Mouse (Mus musculus) spleen, adult 2 months (tissue): Measurements from ENCODE around the gene Clpsl2. TPM values are rescaled to one million over a fixed set of nuclear protein-coding genes. Genes with fewer than 3 reads are reported as not detected.

Experiments used
- DNase-seq, 2 experiments: peaks; one replicate each; pipeline versions ENCODE4 v3.0.0 to v3.0.0-alpha.2; 2012 to 2021; ENCODE audit warnings: low spot score in 2 of 2, low read depth in 1 of 2
- H3K27ac ChIP-seq: fragments of 200-500 bp; 2 replicates; pipeline ENCODE4 v1.5.1; 2012; ENCODE audit warnings: low read length, inconsistent platforms; ENCODE audit not compliant: insufficient read depth
- H3K27me3 ChIP-seq: fragments of 200-500 bp; 2 replicates; pipeline ENCODE4 v1.6.1; 2012; ENCODE audit warnings: mild to moderate bottlenecking, moderate library complexity, low read length, inconsistent platforms; ENCODE audit not compliant: control insufficient read depth, insufficient read depth
- H3K36me3 ChIP-seq: fragments of 200-500 bp; 2 replicates; pipeline ENCODE4 v1.6.1; 2012; ENCODE audit warnings: mild to moderate bottlenecking, low read length, inconsistent platforms; ENCODE audit not compliant: control insufficient read depth, insufficient read depth
- H3K4me1 ChIP-seq: fragments of 200-500 bp; 2 replicates; pipeline ENCODE4 v1.6.1; 2011; ENCODE audit warnings: inconsistent platforms; ENCODE audit not compliant: control insufficient read depth, insufficient read depth, insufficient read length
- H3K4me3 ChIP-seq: fragments of 200-500 bp; 2 replicates; pipeline ENCODE4 v1.5.1; 2011; ENCODE audit warnings: mild to moderate bottlenecking, inconsistent platforms; ENCODE audit not compliant: insufficient read depth, insufficient read length; ENCODE audit errors: extremely low read depth
- CTCF ChIP-seq: fragments of 200-500 bp; IDR thresholded peaks from 2 replicates; pipeline ENCODE4 v1.5.1; 2011; ENCODE audit warnings: mild to moderate bottlenecking, inconsistent platforms; ENCODE audit not compliant: insufficient read depth, insufficient read length, insufficient replicate concordance; ENCODE audit errors: extremely low read depth
- POLR2A ChIP-seq: fragments of 200-500 bp; IDR thresholded peaks from 2 replicates; pipeline ENCODE4 v1.6.1; 2011; ENCODE audit warnings: low read depth, low read length, inconsistent platforms
- whole genome bisulfite sequencing: fragments of 180-500 bp; shearing (Covaris S2); methylation state at CpG from one replicate; pipeline ENCODE4 v1.1.7; 2018; 5-methylcytosine and 5-hydroxymethylcytosine counted together
- polyA plus RNA-seq: library from polyadenylated mRNA; depleted of rRNA; stranded (reverse); fragments of >200 nt; gene quantifications from 2 replicates; pipeline ENCODE4 v1.2.3, GENCODE M21; 2012

The Clpsl2 gene
- polyA plus RNA-seq, 1 experiment = not detected

GRCm38 (mm10) chr17:28557772-28558171 is 8.6 kb downstream of the Clpsl2 start:
- no peaks in the 10 kb centered on the region for H3K27me3 ChIP-seq
- H3K4me1 ChIP-seq = no peaks in the 10 kb centered on the region
- DNase-seq = no peak
- no peak overlapping the region for H3K4me3 ChIP-seq
- no peak overlapping the region for H3K27ac ChIP-seq
- TF ChIP-seq POLR2A (no peak), CTCF (no peak)
- 80% methylated on average over 6 of the region's 6 CpGs for WGBS
- H3K36me3 ChIP-seq = no peaks in the 10 kb centered on the region

GRCm38 (mm10) chr17:28560598-28560997 is 11.4 kb downstream of the Clpsl2 start, which contains the start of gene Clps:
TSS of gene Clps (minus strand) at chr17:28560766.
- no peak for DNase-seq
- no peak within 1 kb of the TSS for H3K4me3 ChIP-seq
- no peaks in the 10 kb centered on the region for H3K27me3 ChIP-seq
- H3K4me1 ChIP-seq = no peaks in the 10 kb centered on the region
- 94% methylated on average over 4 of the region's 4 CpGs for WGBS
- TF ChIP-seq CTCF = no peak
- no peak for TF ChIP-seq POLR2A
- no peaks in the 10 kb centered on the region for H3K36me3 ChIP-seq
- H3K27ac ChIP-seq = no peak within 1 kb of the TSS

GRCm38 (mm10) chr17:28561613-28562012 is 12.4 kb downstream of the Clpsl2 start:
- Histone ChIP-seq H3K4me1 (no peaks in the 10 kb centered on the region), H3K36me3 (no peaks in the 10 kb centered on the region), H3K27ac (no peak overlapping the region), H3K27me3 (no peaks in the 10 kb centered on the region), H3K4me3 (no peak overlapping the region)
- WGBS = 74% methylated on average over 7 of the region's 7 CpGs
- TF ChIP-seq CTCF = no peak
- TF ChIP-seq POLR2A = no peak
- no peak for DNase-seq

- H3K27ac ChIP-seq = no peak overlapping the region
- no peak for DNase-seq
- no peaks in the 10 kb centered on the region for H3K4me1 ChIP-seq
- no peak overlapping the region for H3K4me3 ChIP-seq
- no peaks in the 10 kb centered on the region for H3K27me3 ChIP-seq
- no peak for TF ChIP-seq POLR2A
- no peak for TF ChIP-seq CTCF
- no peaks in the 10 kb centered on the region for H3K36me3 ChIP-seq
Observed at GRCm38 (mm10) chr17:28565181-28565580, 16.0 kb downstream of the Clpsl2 start.

GRCm38 (mm10) chr17:28567541-28567940 is 18.3 kb downstream of the Clpsl2 start:
- WGBS = 61% methylated on average over 3 of the region's 3 CpGs
- TF ChIP-seq CTCF (no peak), POLR2A (no peak)
- DNase-seq = no peak
- Histone ChIP-seq H3K27ac (no peak overlapping the region), H3K4me3 (no peak overlapping the region), H3K27me3 (no peaks in the 10 kb centered on the region; the same call in 1 of the 2 replicates), H3K4me1 (no peaks in the 10 kb centered on the region), H3K36me3 (no peaks in the 10 kb centered on the region)

- 82% methylated on average over 3 of the region's 3 CpGs for WGBS
- DNase-seq = no peak
Observed at GRCm38 (mm10) chr17:28571868-28572267, 22.7 kb downstream of the Clpsl2 start.

GRCm38 (mm10) chr17:28572521-28572920 is 23.3 kb downstream of the Clpsl2 start:
- Histone ChIP-seq H3K27me3 (peaks cover 2% of the 10 kb centered on the region; the same call in 1 of the 2 replicates), H3K4me1 (no peaks in the 10 kb centered on the region; the same call in 1 of the 2 replicates), H3K4me3 (no peak overlapping the region), H3K27ac (no peak overlapping the region), H3K36me3 (no peaks in the 10 kb centered on the region)
- TF ChIP-seq CTCF (no peak), POLR2A (no peak)
- DNase-seq = no peak
- 77% methylated on average over 7 of the region's 7 CpGs for WGBS

More at GRCm38 (mm10) chr17:28571868-28572267, 22.7 kb downstream of the Clpsl2 start:
- TF ChIP-seq CTCF = no peak
- no peaks in the 10 kb centered on the region; the same call in 1 of the 2 replicates for H3K4me1 ChIP-seq
- H3K27me3 ChIP-seq = peaks cover 2% of the 10 kb centered on the region; the same call in 1 of the 2 replicates
- H3K36me3 ChIP-seq = no peaks in the 10 kb centered on the region
- H3K27ac ChIP-seq = no peak overlapping the region
- H3K4me3 ChIP-seq = no peak overlapping the region

- H3K36me3 ChIP-seq = no peaks in the 10 kb centered on the region
- H3K27me3 ChIP-seq = peaks cover 2% of the 10 kb centered on the region; the same call in 1 of the 2 replicates
- no peaks in the 10 kb centered on the region; the same call in 1 of the 2 replicates for H3K4me1 ChIP-seq
- no peak overlapping the region for H3K4me3 ChIP-seq
- DNase-seq = no peak
- TF ChIP-seq CTCF = no peak
- TF ChIP-seq POLR2A = no peak
- 82% methylated on average over 6 of the region's 6 CpGs for WGBS
- no peak overlapping the region for H3K27ac ChIP-seq
Observed at GRCm38 (mm10) chr17:28572941-28573340, 23.7 kb downstream of the Clpsl2 start.
